Mouse (Mus musculus) cortical plate, adult 2 months (tissue): ENCODE data around the gene Bmp6. TPM values are rescaled to one million over a fixed set of nuclear protein-coding genes. Genes with fewer than 3 reads are reported as not detected.

Source experiments
- H3K27ac ChIP-seq: fragments of 200-500 bp; 2 replicates; pipeline ENCODE4 v1.5.1; 2012; ENCODE audit warnings: low read length, control low read depth, inconsistent platforms; ENCODE audit not compliant: insufficient read depth
- H3K4me1 ChIP-seq: fragments of 200-500 bp; 2 replicates; pipeline ENCODE4 v1.6.1; 2011; ENCODE audit warnings: low read length; ENCODE audit not compliant: control insufficient read depth, insufficient read depth
- H3K4me3 ChIP-seq: fragments of 200-500 bp; 2 replicates; pipeline ENCODE4 v1.5.1; 2011; ENCODE audit warnings: mild to moderate bottlenecking, low read length, control low read depth; ENCODE audit not compliant: insufficient read depth
- CTCF ChIP-seq: fragments of 200-500 bp; IDR thresholded peaks from 2 replicates; pipeline ENCODE4 v1.5.1; 2011; ENCODE audit warnings: mild to moderate bottlenecking, control low read depth, low read length; ENCODE audit not compliant: insufficient read depth; ENCODE audit errors: extremely low read depth
- POLR2A ChIP-seq: fragments of 200-500 bp; IDR thresholded peaks from 2 replicates; pipeline ENCODE4 v1.6.1; 2011; ENCODE audit warnings: mild to moderate bottlenecking, low read length, control low read depth; ENCODE audit not compliant: insufficient read depth; ENCODE audit errors: extremely low read depth
- polyA plus RNA-seq: library from polyadenylated mRNA; depleted of rRNA; stranded (reverse); fragments of >200 nt; gene quantifications from 2 replicates; pipeline ENCODE4 v1.2.3, GENCODE M21; 2012; rRNA removed

Bmp6 gene
- polyA plus RNA-seq, 1 experiment, result 7.0 TPM

GRCm38 (mm10) chr13:38539192-38539900, 194.4 kb downstream of the Bmp6 start:
- Histone ChIP-seq H3K4me3 (no peak overlapping the region), H3K4me1 (no peaks in the 10 kb centered on the region), H3K27ac (no peak overlapping the region)
- TF ChIP-seq CTCF (no peak), POLR2A (no peak)

- H3K27ac ChIP-seq, result no peak overlapping the region
- H3K4me1 ChIP-seq, result no peaks in the 10 kb centered on the region
- TF ChIP-seq POLR2A (no peak), CTCF (no peak)
Observed at GRCm38 (mm10) chr13:38543455-38544125, 198.7 kb downstream of the Bmp6 start.

DNA sequence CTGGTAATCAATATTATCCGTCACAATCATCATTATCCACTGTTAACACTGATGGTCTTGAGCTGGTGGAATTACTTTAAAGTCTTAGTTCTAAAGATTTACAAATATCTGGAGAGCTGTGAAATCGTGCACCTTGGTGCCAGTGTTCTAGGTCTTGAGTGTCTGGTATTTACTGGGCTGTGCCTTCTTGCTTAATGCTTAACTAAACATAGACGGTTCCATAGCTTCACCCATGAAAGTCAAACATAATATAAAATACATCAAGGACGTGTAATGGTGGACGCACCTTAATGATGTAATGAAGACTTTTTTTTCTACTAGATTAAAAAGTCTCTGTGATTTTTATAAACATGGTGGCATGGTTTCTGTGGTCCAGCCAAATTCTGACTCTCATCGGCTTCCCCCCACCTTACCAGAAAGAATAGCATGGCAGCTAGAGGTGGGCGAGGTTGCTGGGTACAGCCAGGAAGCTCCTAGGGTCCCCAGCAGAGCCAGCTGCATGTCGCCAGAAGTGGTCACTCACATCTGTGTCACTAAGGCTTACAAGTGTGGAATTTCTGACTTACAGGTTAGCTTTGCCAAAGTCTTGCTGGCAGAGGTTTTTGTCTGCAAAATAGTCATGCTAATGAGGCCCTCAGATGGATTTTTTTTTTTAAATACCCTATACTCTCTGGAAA, 200.0 kb downstream of the Bmp6 start:
- Histone ChIP-seq H3K4me1 (no peaks in the 10 kb centered on the region), H3K27ac (no peak overlapping the region), H3K4me3 (no peak overlapping the region)
- TF ChIP-seq POLR2A (no peak), CTCF (no peak)

More at GRCm38 (mm10) chr13:38543455-38544125, 198.7 kb downstream of the Bmp6 start:
- no peak overlapping the region for H3K4me3 ChIP-seq

GRCm38 (mm10) chr13:38545460-38545859, 200.6 kb downstream of the Bmp6 start:
- H3K4me1 ChIP-seq, result no peaks in the 10 kb centered on the region
- TF ChIP-seq POLR2A, result no peak
- no peak for TF ChIP-seq CTCF
- no peak overlapping the region for H3K27ac ChIP-seq

GRCm38 (mm10) chr13:38546754-38547153, 201.8 kb downstream of the Bmp6 start:
- no peak overlapping the region for H3K4me3 ChIP-seq
- H3K4me1 ChIP-seq, result no peaks in the 10 kb centered on the region
- no peak for TF ChIP-seq CTCF
- TF ChIP-seq POLR2A, result no peak
- H3K27ac ChIP-seq, result no peak overlapping the region

More at GRCm38 (mm10) chr13:38545460-38545859, 200.6 kb downstream of the Bmp6 start:
- H3K4me3 ChIP-seq, result no peak overlapping the region

DNA sequence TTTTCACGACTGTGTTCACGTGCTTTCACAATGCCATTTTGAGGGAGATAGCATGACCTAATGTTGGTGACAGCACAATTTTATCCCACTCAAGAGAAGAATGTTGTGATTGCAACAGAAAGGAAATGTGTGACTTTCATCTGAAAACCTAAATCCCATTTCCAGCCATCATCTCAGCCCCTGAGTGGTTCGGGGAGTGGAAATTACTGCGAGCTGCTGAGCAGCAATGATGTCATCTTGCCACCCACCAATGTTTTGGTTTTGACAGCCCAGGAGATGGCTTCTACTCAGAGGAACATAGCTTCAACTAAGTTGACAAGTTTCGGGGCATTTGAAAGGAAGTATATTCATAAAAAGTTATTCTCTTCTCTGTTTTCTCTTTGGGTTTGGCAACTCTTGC, 202.8 kb downstream of the Bmp6 start:
- Histone ChIP-seq H3K4me3 (no peak overlapping the region), H3K27ac (no peak overlapping the region), H3K4me1 (no peaks in the 10 kb centered on the region)
- no peak for TF ChIP-seq POLR2A
- no peak for TF ChIP-seq CTCF

DNA sequence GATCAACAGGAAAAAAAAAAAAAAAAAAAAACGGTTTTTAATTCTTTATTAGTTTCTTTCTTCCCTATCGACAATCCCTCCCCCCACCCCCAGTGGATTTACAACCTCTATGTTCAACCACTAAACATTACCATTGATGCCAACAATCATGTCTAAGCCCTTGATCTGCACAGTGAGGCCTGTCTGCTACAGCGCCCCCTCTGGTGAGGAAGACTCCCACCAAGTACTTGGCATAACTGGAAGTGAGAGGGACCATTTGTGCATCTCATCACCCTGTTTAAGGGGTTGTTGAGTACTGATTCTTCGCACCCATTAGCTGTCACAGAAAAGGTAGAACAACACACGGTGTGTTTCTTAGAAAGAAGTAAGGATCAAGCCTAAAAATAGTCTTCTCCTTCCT, 203.8 kb downstream of the Bmp6 start:
- TF ChIP-seq POLR2A (no peak), CTCF (no peak)
- H3K27ac ChIP-seq, result no peak overlapping the region
- H3K4me3 ChIP-seq, result no peak overlapping the region
- H3K4me1 ChIP-seq, result no peaks in the 10 kb centered on the region

Other genes starting within 250 kb of the Bmp6 start
- 0.06 and 2.1 TPM in 2 replicates for gene Dsp, start 193.8 kb upstream of the Bmp6 start, polyA plus RNA-seq
- gene Snrnp48, start 140.2 kb upstream of the Bmp6 start, polyA plus RNA-seq, result 30.1 and 30.6 TPM in 2 replicates
- 35.8 and 38.9 TPM in 2 replicates for gene Txndc5, start 183.7 kb downstream of the Bmp6 start, polyA plus RNA-seq